Mouse (Mus musculus) heart, adult 11 months (tissue): ENCODE measurements around the gene Foxl2.

ENCODE experiments used
- DNase-seq: peaks from one replicate; pipeline ENCODE4 v3.0.0; 2022

Foxl2 gene

GRCm38 (mm10) chr9:98955103-98955715, at the start of gene Foxl2:
TSS of gene Foxl2 (plus strand) at chr9:98955288.
- peak; percentile 88 for DNase-seq

GRCm38 (mm10) chr9:98920629-98921523, 34.2 kb upstream of the Foxl2 start:
- no peak for DNase-seq

GRCm38 (mm10) chr9:98923119-98923518, 32.0 kb upstream of the Foxl2 start:
- no peak for DNase-seq

GRCm38 (mm10) chr9:98924183-98924582, 30.9 kb upstream of the Foxl2 start:
- no peak for DNase-seq

GRCm38 (mm10) chr9:98929496-98929895, 25.6 kb upstream of the Foxl2 start:
- no peak for DNase-seq

- no peak for DNase-seq
Measured at GRCm38 (mm10) chr9:98932931-98933330, 22.2 kb upstream of the Foxl2 start.

- peak; percentile 85 for DNase-seq
Measured at GRCm38 (mm10) chr9:98935190-98935909, 19.7 kb upstream of the Foxl2 start.

- peak; percentile 37 for DNase-seq
Measured at GRCm38 (mm10) chr9:98939290-98939689, 15.8 kb upstream of the Foxl2 start.

GRCm38 (mm10) chr9:98952171-98953050, 2.7 kb upstream of the Foxl2 start:
- DNase-seq, result no peak

GRCm38 (mm10) chr9:98953291-98953690, 1.8 kb upstream of the Foxl2 start:
- DNase-seq, result no peak

GRCm38 (mm10) chr9:98953830-98954229, 1.3 kb upstream of the Foxl2 start:
- DNase-seq, result no peak

- DNase-seq, result no peak
Measured at GRCm38 (mm10) chr9:98954391-98955102, 541 bp upstream of the Foxl2 start.

- DNase-seq, result no peak
Measured at GRCm38 (mm10) chr9:98955716-98956224, 682 bp downstream of the Foxl2 start.

- DNase-seq, result peak; percentile 89
Measured at GRCm38 (mm10) chr9:98956591-98957381, 1.7 kb downstream of the Foxl2 start.

- DNase-seq, result no peak
Measured at GRCm38 (mm10) chr9:98957751-98958351, 2.8 kb downstream of the Foxl2 start.

- DNase-seq, result no peak
Measured at GRCm38 (mm10) chr9:98958628-98959027, 3.5 kb downstream of the Foxl2 start.

- DNase-seq, result no peak
Measured at GRCm38 (mm10) chr9:98959851-98960250, 4.8 kb downstream of the Foxl2 start.

GRCm38 (mm10) chr9:98960348-98960747, 5.3 kb downstream of the Foxl2 start:
- no peak for DNase-seq

- DNase-seq, result no peak
Measured at GRCm38 (mm10) chr9:98961591-98962477, 6.7 kb downstream of the Foxl2 start.
